Mouse (Mus musculus) neural tube, embryonic 15.5 days (tissue): ENCODE measurements around the gene Thsd4. TPM values are rescaled to one million over a fixed set of nuclear protein-coding genes. Genes with fewer than 3 reads are reported as not detected.

ENCODE experiments used
- ATAC-seq: fragments of 200-750 bp; cut with Nextera tagmentation; 2 replicates; pipeline ENCODE4 v1.8.0; 2017; ENCODE audit warnings: mild to moderate bottlenecking, moderate TSS enrichment, moderate library complexity; ENCODE audit not compliant: low FRiP score
- H3K27ac ChIP-seq: fragments of 300-500 bp; sonication (generic); replicated peaks from 2 replicates; pipeline ENCODE4 v1.5.1; 2015; ENCODE audit warnings: mild to moderate bottlenecking, inconsistent platforms
- H3K27me3 ChIP-seq: fragments of 300-500 bp; sonication (generic); replicated peaks from 2 replicates; pipeline ENCODE4 v1.6.1; 2015; ENCODE audit warnings: inconsistent platforms
- H3K36me3 ChIP-seq: fragments of 300-500 bp; sonication (generic); 2 replicates; pipeline ENCODE4 v1.6.1; 2015; ENCODE audit warnings: inconsistent platforms
- H3K4me1 ChIP-seq: fragments of 300-500 bp; sonication (generic); 2 replicates; pipeline ENCODE4 v1.6.1; 2015; ENCODE audit warnings: inconsistent platforms
- H3K4me2 ChIP-seq: fragments of 300-500 bp; sonication (generic); 2 replicates; pipeline ENCODE4 v1.6.1; 2015; ENCODE audit warnings: inconsistent platforms, mild to moderate bottlenecking, moderate library complexity
- H3K4me3 ChIP-seq: fragments of 300-500 bp; sonication (generic); replicated peaks from 2 replicates; pipeline ENCODE4 v1.5.1; 2015; ENCODE audit warnings: mild to moderate bottlenecking, inconsistent platforms
- H3K9ac ChIP-seq: fragments of 300-500 bp; sonication (generic); replicated peaks from 2 replicates; pipeline ENCODE4 v1.6.1; 2015; ENCODE audit warnings: mild to moderate bottlenecking, inconsistent platforms
- H3K9me3 ChIP-seq: fragments of 300-500 bp; sonication (generic); replicated peaks from 2 replicates; pipeline ENCODE4 v1.6.1; 2016; ENCODE audit warnings: inconsistent platforms
- WGBS: fragments of 180-500 bp; shearing (Covaris S2); methylation state at CpG from one replicate; pipeline ENCODE4 v1.1.7; 2015; ENCODE audit warnings: mixed read lengths; 5-methylcytosine and 5-hydroxymethylcytosine counted together
- polyA plus RNA-seq: library from polyadenylated mRNA; unstranded; fragments of >200 nt; fragmentation: Nextera tagmentation; extraction: Ambion mirVana; gene quantifications from 2 replicates; pipeline ENCODE4 v1.2.1, GENCODE M21; 2015

Gene Thsd4
- polyA plus RNA-seq, 1 experiment from 2014 or later = 6.8 TPM

GRCm38 (mm10) chr9:60482165-60482564 lies 39.7 kb downstream of the Thsd4 start:
- H3K27me3 ChIP-seq = no peaks in the 10 kb centered on the region
- 93% methylated on average over 4 of the region's 4 CpGs for WGBS

GRCm38 (mm10) chr9:60480052-60480451 lies 41.8 kb downstream of the Thsd4 start:
- H3K9me3 ChIP-seq = no peaks in the 10 kb centered on the region
- no peak overlapping the region for H3K27ac ChIP-seq
- peaks cover 4% of the 10 kb centered on the region; the same call in 1 of the 2 replicates for H3K4me1 ChIP-seq
- WGBS = 58% methylated on average over 3 of the region's 3 CpGs
- H3K36me3 ChIP-seq = no peaks in the 10 kb centered on the region
- no peak overlapping the region for H3K9ac ChIP-seq
- ATAC-seq = no peak
- no peak overlapping the region for H3K4me2 ChIP-seq
- H3K27me3 ChIP-seq = no peaks in the 10 kb centered on the region
- no peak overlapping the region for H3K4me3 ChIP-seq

More at GRCm38 (mm10) chr9:60482165-60482564, 39.7 kb downstream of the Thsd4 start:
- peaks cover 4% of the 10 kb centered on the region; the same call in 1 of the 2 replicates for H3K4me1 ChIP-seq
- ATAC-seq = no peak
- no peak overlapping the region for H3K9ac ChIP-seq
- no peaks in the 10 kb centered on the region for H3K9me3 ChIP-seq
- H3K36me3 ChIP-seq = no peaks in the 10 kb centered on the region
- no peak overlapping the region for H3K27ac ChIP-seq
- H3K4me3 ChIP-seq = no peak overlapping the region
- no peak overlapping the region for H3K4me2 ChIP-seq

GRCm38 (mm10) chr9:60478806-60479205 lies 43.0 kb downstream of the Thsd4 start:
- WGBS = 59% methylated on average over 6 of the region's 6 CpGs
- H3K9me3 ChIP-seq = no peaks in the 10 kb centered on the region
- H3K9ac ChIP-seq = no peak overlapping the region
- no peak overlapping the region for H3K27ac ChIP-seq
- no peaks in the 10 kb centered on the region for H3K36me3 ChIP-seq
- ATAC-seq = no peak
- no peaks in the 10 kb centered on the region for H3K27me3 ChIP-seq
- no peak overlapping the region for H3K4me3 ChIP-seq
- H3K4me2 ChIP-seq = no peak overlapping the region
- peaks cover 4% of the 10 kb centered on the region; the same call in 1 of the 2 replicates for H3K4me1 ChIP-seq

- no peaks in the 10 kb centered on the region for H3K9me3 ChIP-seq
- H3K4me3 ChIP-seq = no peak overlapping the region
- no peak for ATAC-seq
- H3K27me3 ChIP-seq = no peaks in the 10 kb centered on the region
- no peaks in the 10 kb centered on the region for H3K36me3 ChIP-seq
- no peak overlapping the region for H3K4me2 ChIP-seq
- no peak overlapping the region for H3K9ac ChIP-seq
- H3K4me1 ChIP-seq = peaks cover 4% of the 10 kb centered on the region; the same call in 1 of the 2 replicates
- no peak overlapping the region for H3K27ac ChIP-seq
- WGBS = 75% methylated on average over 14 of the region's 14 CpGs
These were observed 43.7 kb downstream of the Thsd4 start for GRCm38 (mm10) chr9:60477991-60478750.

- Histone ChIP-seq H3K9me3 (no peaks in the 10 kb centered on the region), H3K4me1 (peaks cover 35% of the 10 kb centered on the region), H3K4me3 (no peak overlapping the region), H3K36me3 (no peaks in the 10 kb centered on the region), H3K9ac (no peak overlapping the region), H3K27ac (no peak overlapping the region), H3K27me3 (0 out of 2 replicates have a peak, but pooled peaks cover 2% of the 10 kb centered on the region), H3K4me2 (no peak overlapping the region)
- no peak for ATAC-seq
- 39% methylated on average over 13 of the region's 13 CpGs for WGBS
These were observed 61.5 kb downstream of the Thsd4 start for GRCm38 (mm10) chr9:60460010-60460982.

- peak; percentile 58; the same call in 1 of the 2 replicates for ATAC-seq
- WGBS = 17% methylated on average over 14 of the region's 14 CpGs
- Histone ChIP-seq H3K4me3 (no peak overlapping the region), H3K36me3 (no peaks in the 10 kb centered on the region), H3K27ac (0 out of 2 replicates have a peak overlapping the region, but pooled peaks have one; percentile 34), H3K9me3 (no peaks in the 10 kb centered on the region), H3K9ac (no peak overlapping the region), H3K4me2 (peak overlapping the region; percentile 49), H3K27me3 (0 out of 2 replicates have a peak, but pooled peaks cover 2% of the 10 kb centered on the region), H3K4me1 (peaks cover 41% of the 10 kb centered on the region)
These were observed 63.3 kb downstream of the Thsd4 start for GRCm38 (mm10) chr9:60458468-60458962.

GRCm38 (mm10) chr9:60457359-60458210 lies 64.3 kb downstream of the Thsd4 start:
- Histone ChIP-seq H3K36me3 (no peaks in the 10 kb centered on the region), H3K4me2 (peak overlapping the region; percentile 49), H3K9me3 (no peaks in the 10 kb centered on the region), H3K4me3 (no peak overlapping the region), H3K4me1 (peaks cover 41% of the 10 kb centered on the region), H3K27ac (peak overlapping the region; percentile 34), H3K9ac (no peak overlapping the region), H3K27me3 (0 out of 2 replicates have a peak, but pooled peaks cover 2% of the 10 kb centered on the region)
- 50% methylated on average over 18 of the region's 18 CpGs for WGBS
- ATAC-seq = no peak

- H3K27me3 ChIP-seq = no peaks in the 10 kb centered on the region
- H3K36me3 ChIP-seq = no peaks in the 10 kb centered on the region
- no peak overlapping the region for H3K27ac ChIP-seq
- H3K4me1 ChIP-seq = peaks cover 41% of the 10 kb centered on the region
- no peak overlapping the region for H3K4me2 ChIP-seq
- H3K4me3 ChIP-seq = no peak overlapping the region
- no peaks in the 10 kb centered on the region for H3K9me3 ChIP-seq
- no peak overlapping the region for H3K9ac ChIP-seq
- no peak for ATAC-seq
- WGBS = 59% methylated on average over 5 of the region's 5 CpGs
These were observed 65.2 kb downstream of the Thsd4 start for GRCm38 (mm10) chr9:60456651-60457050.

- H3K27ac ChIP-seq = no peak overlapping the region
- H3K4me2 ChIP-seq = no peak overlapping the region
- peaks cover 31% of the 10 kb centered on the region for H3K4me1 ChIP-seq
- no peak overlapping the region for H3K4me3 ChIP-seq
- ATAC-seq = no peak
- H3K9ac ChIP-seq = no peak overlapping the region
- 76% methylated on average over 13 of the region's 13 CpGs for WGBS
- no peaks in the 10 kb centered on the region for H3K27me3 ChIP-seq
- no peaks in the 10 kb centered on the region for H3K9me3 ChIP-seq
- H3K36me3 ChIP-seq = no peaks in the 10 kb centered on the region
These were observed 67.3 kb downstream of the Thsd4 start for GRCm38 (mm10) chr9:60454406-60455076.

- Histone ChIP-seq H3K9me3 (no peaks in the 10 kb centered on the region), H3K4me3 (no peak overlapping the region), H3K27me3 (no peaks in the 10 kb centered on the region), H3K9ac (no peak overlapping the region), H3K4me1 (peaks cover 10% of the 10 kb centered on the region), H3K27ac (no peak overlapping the region), H3K4me2 (no peak overlapping the region), H3K36me3 (no peaks in the 10 kb centered on the region)
- WGBS = 89% methylated on average over 3 of the region's 3 CpGs
- ATAC-seq = no peak
These were observed 72.3 kb downstream of the Thsd4 start for GRCm38 (mm10) chr9:60449498-60449897.
